Mouse (Mus musculus) embryonic facial prominence, embryonic 13.5 days (tissue): Measurements from ENCODE around the gene Ckap5. TPM values are rescaled to one million over a fixed set of nuclear protein-coding genes. Genes with fewer than 3 reads are reported as not detected.
"Not testable (repeated sequence)": the region's sequence is repeated elsewhere in the genome, so short reads cannot be mapped to it uniquely, and the experiment has no call there.

Experiments
- ATAC-seq: fragments of 200-750 bp; cut with Nextera tagmentation; 2 replicates; pipeline ENCODE4 v1.8.0; 2017; ENCODE audit warnings: low read depth; ENCODE audit not compliant: insufficient number of reproducible peaks, insufficient read depth, low FRiP score, low TSS enrichment
- H3K27ac ChIP-seq: fragments of 300-500 bp; sonication (generic); 2 replicates; pipeline ENCODE4 v1.5.1; 2015; ENCODE audit warnings: moderate library complexity, mild to moderate bottlenecking, inconsistent platforms
- H3K27me3 ChIP-seq: fragments of 300-500 bp; sonication (generic); 2 replicates; pipeline ENCODE4 v1.6.1; 2015; ENCODE audit warnings: mild to moderate bottlenecking, inconsistent platforms
- H3K36me3 ChIP-seq: fragments of 300-500 bp; sonication (generic); 2 replicates; pipeline ENCODE4 v1.6.1; 2015; ENCODE audit warnings: mild to moderate bottlenecking, inconsistent platforms
- H3K4me1 ChIP-seq: fragments of 300-500 bp; sonication (generic); 2 replicates; pipeline ENCODE4 v1.6.1; 2015; ENCODE audit warnings: inconsistent platforms
- H3K4me2 ChIP-seq: fragments of 300-500 bp; sonication (generic); 2 replicates; pipeline ENCODE4 v1.6.1; 2015; ENCODE audit warnings: moderate library complexity, mild to moderate bottlenecking, inconsistent platforms
- H3K4me3 ChIP-seq: fragments of 300-500 bp; sonication (generic); 2 replicates; pipeline ENCODE4 v1.5.1; 2015; ENCODE audit warnings: mild to moderate bottlenecking, inconsistent platforms
- H3K9ac ChIP-seq: fragments of 300-500 bp; sonication (generic); 2 replicates; pipeline ENCODE4 v1.6.1; 2015; ENCODE audit warnings: mild to moderate bottlenecking, inconsistent platforms
- H3K9me3 ChIP-seq: fragments of 300-500 bp; sonication (generic); 2 replicates; pipeline ENCODE4 v1.6.1; 2016; ENCODE audit warnings: inconsistent platforms
- WGBS: fragments of 180-500 bp; shearing (Covaris S2); methylation state at CpG from one replicate; pipeline ENCODE4 v1.1.7; 2015; ENCODE audit warnings: mixed read lengths; 5-methylcytosine and 5-hydroxymethylcytosine counted together
- polyA plus RNA-seq: library from polyadenylated mRNA; unstranded; fragments of >200 nt; fragmentation: Nextera tagmentation; extraction: Ambion mirVana; gene quantifications from 2 replicates; pipeline ENCODE4 v1.2.1, GENCODE M21; 2015

Ckap5 gene
- polyA plus RNA-seq, result 103 and 110 TPM in 2 replicates

DNA sequence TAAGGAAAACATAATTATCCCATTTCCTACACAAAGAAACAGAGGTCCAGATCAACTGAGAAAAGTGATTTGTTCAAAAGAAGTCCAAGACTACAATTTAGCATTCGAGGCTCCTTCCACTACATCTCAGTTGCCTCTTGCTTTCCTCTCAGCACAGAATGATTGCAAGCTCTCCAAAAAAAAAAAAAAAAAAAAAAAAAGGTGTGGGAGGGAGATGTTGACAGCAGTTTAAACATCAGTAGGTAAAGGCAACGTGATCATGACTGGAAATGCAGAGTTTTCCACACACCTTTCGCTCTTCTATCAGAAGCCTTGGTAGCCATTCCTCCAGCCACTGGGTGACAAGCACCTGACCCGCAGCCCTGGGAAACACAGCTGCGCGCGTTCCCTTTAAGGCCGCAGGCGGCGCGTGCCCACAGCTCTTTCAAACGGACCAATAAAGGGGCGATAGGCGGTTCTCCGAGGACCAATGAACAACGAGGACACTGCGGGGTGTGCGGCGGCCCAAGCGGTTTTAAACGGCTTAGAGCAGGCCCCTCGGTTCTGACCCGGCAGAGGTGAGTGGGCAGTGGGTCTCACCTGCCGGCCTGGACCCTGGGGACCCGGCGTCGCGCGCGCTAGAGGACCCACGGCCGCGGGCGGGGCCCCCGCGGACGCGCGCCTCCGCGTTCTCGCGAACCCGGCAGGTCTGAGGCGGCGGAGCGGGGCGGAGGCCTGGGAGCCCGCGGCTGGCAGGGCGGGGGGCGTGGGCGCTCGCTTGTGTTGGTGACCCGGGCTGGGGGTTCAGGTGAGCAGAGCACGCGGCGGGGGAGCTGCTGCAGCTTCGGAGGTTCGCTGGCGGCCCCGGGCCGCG lies at the start of gene Ckap5:
Ckap5 (plus strand) TSS at position 469 of the 853 bp plus-strand sequence.
- H3K4me3 ChIP-seq, result peak within 1 kb of the TSS; percentile 97
- no peaks in the 10 kb centered on the region for H3K9me3 ChIP-seq
- H3K27me3 ChIP-seq, result no peaks in the 10 kb centered on the region
- H3K27ac ChIP-seq, result peak within 1 kb of the TSS; percentile 84
- peak within 1 kb of the TSS; percentile 69 for H3K4me2 ChIP-seq
- H3K4me1 ChIP-seq, result peaks cover 8% of the 10 kb centered on the region; the same call in 1 of the 2 replicates
- 1% methylated on average over 62 of the region's 64 CpGs for WGBS
- ATAC-seq, result peak; percentile 93
- H3K36me3 ChIP-seq, result peaks cover 12% of the 10 kb centered on the region; the same call in 1 of the 2 replicates
- H3K9ac ChIP-seq, result peak within 1 kb of the TSS; percentile 96

DNA sequence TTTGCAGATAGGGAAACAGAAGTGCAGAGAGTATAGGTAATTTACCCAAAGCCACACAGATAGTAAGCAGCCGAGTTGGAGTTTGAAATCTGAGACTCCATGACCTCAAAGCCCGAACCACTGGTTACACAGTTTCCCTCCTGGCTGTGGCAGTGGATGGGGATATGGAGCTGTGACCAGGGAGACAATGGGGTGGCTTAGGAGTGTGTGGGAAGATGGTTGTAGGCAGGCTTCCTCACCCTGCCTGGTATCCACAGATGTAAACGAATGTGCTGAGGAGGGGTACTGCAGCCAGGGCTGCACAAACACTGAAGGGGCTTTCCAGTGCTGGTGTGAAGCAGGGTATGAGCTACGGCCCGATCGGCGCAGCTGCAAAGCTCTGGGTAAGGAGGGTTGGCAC lies 49.7 kb upstream of the Ckap5 start:
- 73% methylated on average over 7 of the region's 7 CpGs for WGBS
- H3K9ac ChIP-seq, result no peak overlapping the region
- no peaks in the 10 kb centered on the region for H3K9me3 ChIP-seq
- H3K27ac ChIP-seq, result no peak overlapping the region
- H3K36me3 ChIP-seq, result peaks cover 92% of the 10 kb centered on the region
- H3K4me3 ChIP-seq, result no peak overlapping the region
- no peak for ATAC-seq
- peaks cover 11% of the 10 kb centered on the region; the same call in 1 of the 2 replicates for H3K4me1 ChIP-seq
- H3K4me2 ChIP-seq, result no peak overlapping the region
- H3K27me3 ChIP-seq, result no peaks in the 10 kb centered on the region

DNA sequence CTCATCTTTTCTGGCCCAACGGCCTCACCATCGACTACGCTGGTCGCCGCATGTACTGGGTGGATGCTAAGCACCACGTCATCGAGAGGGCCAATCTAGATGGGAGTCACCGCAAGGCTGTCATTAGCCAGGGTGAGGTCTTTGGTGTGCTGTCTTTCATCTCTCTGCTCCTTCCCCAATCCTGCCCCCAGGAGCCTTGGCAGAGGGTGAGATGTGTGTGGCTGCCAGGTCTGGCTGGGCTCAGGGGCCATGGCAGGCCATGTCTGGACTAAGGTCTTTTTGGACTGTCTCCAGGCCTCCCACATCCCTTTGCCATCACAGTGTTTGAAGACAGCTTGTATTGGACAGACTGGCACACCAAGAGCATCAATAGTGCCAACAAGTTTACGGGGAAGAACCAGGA lies 46.2 kb upstream of the Ckap5 start:
- H3K4me2 ChIP-seq, result no peak overlapping the region
- no peak overlapping the region for H3K27ac ChIP-seq
- peaks cover 84% of the 10 kb centered on the region for H3K36me3 ChIP-seq
- H3K9me3 ChIP-seq, result no peaks in the 10 kb centered on the region
- no peak overlapping the region for H3K9ac ChIP-seq
- H3K4me3 ChIP-seq, result no peak overlapping the region
- ATAC-seq, result no peak
- 0 out of 2 replicates have a peak, but pooled peaks cover 3% of the 10 kb centered on the region for H3K4me1 ChIP-seq
- H3K27me3 ChIP-seq, result no peaks in the 10 kb centered on the region
- WGBS, result 93% methylated on average over 9 of the region's 9 CpGs

DNA sequence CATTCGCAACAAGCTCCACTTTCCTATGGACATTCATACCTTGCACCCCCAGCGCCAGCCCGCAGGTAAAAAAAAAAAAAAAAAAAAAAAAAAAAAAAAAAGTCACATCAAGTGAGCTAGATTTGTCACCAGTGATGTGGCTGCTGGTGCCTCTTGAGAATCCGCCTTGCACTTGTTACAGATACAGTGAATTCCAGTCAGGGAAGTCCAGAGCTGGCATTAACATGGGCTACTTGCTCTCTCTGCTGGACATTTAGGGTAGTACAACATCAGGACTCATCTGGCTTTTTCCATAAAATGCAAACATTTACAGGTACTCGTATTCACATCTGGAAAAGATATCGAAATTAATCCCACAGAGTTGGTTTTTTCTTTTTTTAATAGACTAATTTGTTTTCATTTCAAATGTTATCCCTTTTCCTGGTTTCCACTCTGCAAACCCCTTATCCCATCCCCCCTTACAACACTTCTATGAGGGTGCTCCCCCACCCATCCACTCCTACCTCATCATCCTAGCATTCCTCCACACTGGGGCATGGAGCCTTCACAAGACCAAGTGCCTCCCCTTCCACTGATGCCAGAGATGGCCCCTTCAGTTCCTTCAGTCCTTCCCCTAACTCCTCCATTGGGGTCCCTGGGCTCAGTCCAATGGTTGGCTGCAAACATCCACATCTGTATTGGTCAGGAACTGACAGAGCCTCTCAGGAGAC lies 45.6 kb upstream of the Ckap5 start:
- no peaks in the 10 kb centered on the region for H3K9me3 ChIP-seq
- no peak overlapping the region for H3K27ac ChIP-seq
- no peak overlapping the region for H3K9ac ChIP-seq
- H3K4me3 ChIP-seq, result no peak overlapping the region
- 0 out of 2 replicates have a peak, but pooled peaks cover 2% of the 10 kb centered on the region for H3K4me1 ChIP-seq
- no peak overlapping the region for H3K4me2 ChIP-seq
- no peak for ATAC-seq
- 59% methylated on average over 6 of the region's 6 CpGs for WGBS
- H3K27me3 ChIP-seq, result no peaks in the 10 kb centered on the region
- H3K36me3 ChIP-seq, result peaks cover 84% of the 10 kb centered on the region

DNA sequence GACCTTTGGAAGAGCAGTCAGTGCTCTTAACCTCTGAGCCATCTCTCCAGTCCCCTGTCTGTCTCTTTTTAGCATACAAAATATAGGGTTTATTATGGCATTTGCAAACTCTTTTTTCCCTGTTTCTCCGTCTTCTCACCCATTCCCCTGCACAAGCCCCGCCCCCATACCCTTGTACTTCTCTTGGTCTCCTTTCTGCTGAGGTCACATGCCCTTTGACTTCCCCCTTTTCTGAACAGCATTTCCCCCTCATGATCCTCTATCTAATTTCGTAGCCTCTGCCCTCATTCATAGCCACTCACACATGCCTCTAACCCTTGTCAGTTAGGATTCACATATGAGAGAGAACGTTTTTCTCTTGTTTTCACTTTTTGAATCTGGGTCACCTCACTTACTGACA lies 41.9 kb upstream of the Ckap5 start:
- H3K36me3 ChIP-seq, result peaks cover 80% of the 10 kb centered on the region
- 76% methylated on average over 4 of the region's 4 CpGs for WGBS

DNA sequence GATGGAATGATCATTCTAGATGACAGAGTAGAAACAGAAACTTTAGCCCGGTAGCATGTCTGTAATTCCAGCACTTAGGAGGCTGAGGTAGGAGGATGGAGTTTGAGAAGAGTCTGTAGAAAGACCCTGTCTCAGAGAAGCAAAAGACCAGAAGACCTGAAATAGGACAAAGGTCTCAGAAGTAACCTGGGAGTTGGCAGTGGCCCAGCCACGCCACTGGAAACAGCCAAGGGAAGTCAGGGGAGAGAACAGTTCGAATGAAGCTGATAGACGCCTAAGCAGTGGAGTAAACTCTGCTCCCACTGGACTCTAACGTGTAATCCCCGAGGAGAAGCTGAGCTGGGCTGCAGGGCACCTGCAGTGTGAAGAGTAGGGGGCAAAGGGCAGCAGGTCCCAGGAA lies 41.3 kb upstream of the Ckap5 start:
- Histone ChIP-seq H3K4me2 (no peak overlapping the region), H3K9ac (no peak overlapping the region), H3K4me1 (no peaks in the 10 kb centered on the region), H3K9me3 (no peaks in the 10 kb centered on the region), H3K36me3 (peaks cover 80% of the 10 kb centered on the region), H3K27ac (no peak overlapping the region), H3K4me3 (no peak overlapping the region), H3K27me3 (no peaks in the 10 kb centered on the region)
- ATAC-seq, result no peak
- 81% methylated on average over 6 of the region's 6 CpGs for WGBS

More for the DNA sequence above, 41.9 kb upstream of the Ckap5 start:
- no peak for ATAC-seq
- H3K27ac ChIP-seq, result no peak overlapping the region
- H3K4me2 ChIP-seq, result no peak overlapping the region
- no peaks in the 10 kb centered on the region for H3K27me3 ChIP-seq
- H3K4me3 ChIP-seq, result no peak overlapping the region
- no peaks in the 10 kb centered on the region for H3K4me1 ChIP-seq
- H3K9me3 ChIP-seq, result no peaks in the 10 kb centered on the region
- no peak overlapping the region for H3K9ac ChIP-seq

DNA sequence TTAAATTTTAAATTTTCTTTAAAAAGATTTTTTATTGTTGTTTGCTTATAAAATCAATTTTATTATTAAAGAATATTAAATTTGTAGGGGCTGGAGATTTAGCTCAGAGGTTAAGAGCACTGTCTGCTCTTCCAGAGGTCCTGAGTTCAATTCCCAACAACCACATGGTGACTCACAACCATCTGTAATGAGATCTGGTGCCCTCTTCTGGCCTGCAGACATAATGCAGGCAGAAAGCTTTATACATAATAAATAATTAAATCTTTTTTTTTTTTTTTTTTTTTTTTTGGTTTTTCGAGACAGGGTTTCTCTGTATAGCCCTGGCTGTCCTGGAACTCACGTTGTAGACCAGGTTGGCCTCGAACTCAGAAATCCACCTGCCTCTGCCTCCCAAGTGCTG lies 39.3 kb upstream of the Ckap5 start:
- H3K9me3 ChIP-seq, ATAC-seq, H3K9ac ChIP-seq, H3K4me2 ChIP-seq, H3K27me3 ChIP-seq, H3K4me3 ChIP-seq, H3K4me1 ChIP-seq, H3K27ac ChIP-seq: not testable (repeated sequence)
- peaks cover 84% of the 10 kb centered on the region for H3K36me3 ChIP-seq
- 49% methylated on average over 3 of the region's 3 CpGs for WGBS

DNA sequence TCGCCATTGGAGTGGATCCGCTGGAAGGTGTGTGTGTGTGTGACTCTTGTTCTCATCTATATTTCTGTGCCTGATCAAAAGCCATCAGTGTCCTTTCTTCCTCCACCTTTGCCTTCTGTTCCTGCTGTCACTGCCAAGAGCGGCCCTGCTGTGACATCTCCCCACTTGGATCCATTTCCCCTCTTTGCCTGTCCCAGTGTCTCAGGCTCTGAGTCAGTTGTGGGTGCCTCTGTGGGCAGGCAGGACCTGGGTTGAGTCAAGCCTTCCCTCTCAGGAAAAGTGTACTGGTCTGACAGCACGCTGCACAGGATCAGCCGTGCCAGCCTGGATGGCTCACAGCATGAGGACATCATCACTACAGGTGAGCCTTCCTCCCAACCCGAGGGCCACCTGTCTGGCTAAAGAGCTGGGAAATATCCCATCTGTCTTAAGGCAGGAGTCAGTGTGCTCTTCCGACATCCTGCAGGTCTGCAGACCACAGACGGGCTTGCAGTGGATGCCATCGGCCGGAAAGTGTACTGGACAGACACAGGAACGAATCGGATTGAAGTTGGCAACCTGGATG lies 34.4 kb upstream of the Ckap5 start:
- 95% methylated on average over 12 of the region's 12 CpGs for WGBS
- Histone ChIP-seq H3K36me3 (peaks cover 90% of the 10 kb centered on the region), H3K9me3 (no peaks in the 10 kb centered on the region), H3K27ac (no peak overlapping the region), H3K4me1 (no peaks in the 10 kb centered on the region), H3K4me3 (no peak overlapping the region), H3K9ac (no peak overlapping the region), H3K4me2 (no peak overlapping the region), H3K27me3 (no peaks in the 10 kb centered on the region)
- no peak for ATAC-seq

DNA sequence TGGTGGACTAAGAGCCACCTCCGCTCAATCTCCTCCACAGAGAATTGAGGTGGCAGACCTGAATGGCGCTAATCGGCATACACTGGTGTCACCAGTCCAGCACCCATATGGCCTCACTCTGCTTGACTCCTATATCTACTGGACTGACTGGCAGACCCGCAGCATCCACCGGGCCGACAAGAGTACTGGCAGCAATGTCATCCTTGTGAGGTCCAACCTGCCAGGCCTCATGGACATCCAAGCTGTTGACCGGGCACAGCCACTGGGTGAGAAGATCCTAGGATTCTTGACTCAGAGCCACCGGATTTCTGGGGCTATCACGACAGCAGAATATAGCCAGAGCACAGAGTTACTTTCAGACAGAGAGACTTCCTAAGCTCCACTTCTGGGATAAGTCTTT lies 32.6 kb upstream of the Ckap5 start:
- ATAC-seq, result no peak
- H3K4me3 ChIP-seq, result no peak overlapping the region
- no peaks in the 10 kb centered on the region for H3K27me3 ChIP-seq
- peaks cover 95% of the 10 kb centered on the region for H3K36me3 ChIP-seq
- 95% methylated on average over 9 of the region's 9 CpGs for WGBS
- no peaks in the 10 kb centered on the region for H3K4me1 ChIP-seq
- no peak overlapping the region for H3K4me2 ChIP-seq
- H3K9ac ChIP-seq, result no peak overlapping the region
- H3K27ac ChIP-seq, result no peak overlapping the region
- H3K9me3 ChIP-seq, result no peaks in the 10 kb centered on the region

DNA sequence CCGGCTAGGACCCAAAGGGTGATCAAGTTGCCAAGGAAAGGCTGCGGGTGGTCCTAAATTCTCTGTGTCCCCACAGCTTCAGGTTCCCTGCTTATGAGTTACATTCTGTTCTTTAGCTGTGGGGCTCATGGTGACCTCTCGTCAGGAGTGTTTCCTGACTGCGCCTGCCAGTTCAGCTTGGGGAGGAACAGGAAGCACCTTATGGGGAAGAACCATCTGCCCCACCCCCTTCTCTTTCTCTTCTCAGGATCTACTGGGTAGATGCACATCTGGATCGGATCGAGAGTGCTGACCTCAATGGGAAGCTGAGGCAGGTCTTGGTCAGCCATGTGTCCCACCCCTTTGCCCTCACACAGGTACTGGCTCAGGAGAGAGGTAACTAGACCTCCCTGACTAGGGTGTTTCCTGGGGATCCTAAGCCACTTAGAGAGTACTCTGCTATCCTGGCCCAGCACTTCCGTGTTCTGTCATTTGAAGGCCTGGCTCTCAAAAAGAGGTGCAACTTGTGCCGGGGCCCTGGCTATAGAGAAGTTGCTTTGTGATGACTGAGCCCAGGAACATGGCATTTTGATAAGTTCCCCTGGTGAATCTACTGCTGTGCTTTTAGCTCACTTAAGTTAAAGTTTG lies 28.4 kb upstream of the Ckap5 start:
- H3K9me3 ChIP-seq, result no peaks in the 10 kb centered on the region
- no peak overlapping the region for H3K4me2 ChIP-seq
- H3K4me3 ChIP-seq, result no peak overlapping the region
- no peaks in the 10 kb centered on the region for H3K4me1 ChIP-seq
- H3K27ac ChIP-seq, result no peak overlapping the region
- no peaks in the 10 kb centered on the region for H3K27me3 ChIP-seq
- peaks cover 87% of the 10 kb centered on the region for H3K36me3 ChIP-seq
- 73% methylated on average over 8 of the region's 8 CpGs for WGBS
- no peak overlapping the region for H3K9ac ChIP-seq
- no peak for ATAC-seq

DNA sequence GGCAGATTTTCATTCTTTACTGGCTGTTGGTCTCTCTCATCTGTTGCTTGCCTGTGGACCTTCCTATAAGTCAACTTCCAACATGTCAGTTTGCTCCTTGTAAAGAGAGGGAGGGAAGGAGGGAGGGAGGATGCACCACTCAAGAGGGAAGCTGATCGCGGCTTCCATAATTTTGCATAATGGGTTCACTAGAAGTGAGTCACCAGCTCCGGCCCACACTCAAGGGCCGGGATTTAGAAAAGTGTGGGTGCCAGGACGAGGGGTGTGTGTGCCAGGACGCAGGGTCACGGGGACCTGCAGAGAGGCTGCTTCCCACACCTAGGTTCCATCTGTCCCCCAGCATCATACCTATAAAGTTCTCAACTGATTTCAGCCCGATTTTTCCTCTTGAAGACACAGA lies 18.5 kb upstream of the Ckap5 start:
- Histone ChIP-seq H3K9me3 (no peaks in the 10 kb centered on the region), H3K27ac (no peak overlapping the region), H3K36me3 (peaks cover 81% of the 10 kb centered on the region), H3K27me3 (no peaks in the 10 kb centered on the region), H3K4me2 (no peak overlapping the region), H3K4me3 (no peak overlapping the region), H3K9ac (no peak overlapping the region), H3K4me1 (no peaks in the 10 kb centered on the region)
- WGBS, result 91% methylated on average over 8 of the region's 8 CpGs
- ATAC-seq, result no peak
